Mouse (Mus musculus): ENCODE results near the gene Olfr1535. TPM values are rescaled to one million over a fixed set of nuclear protein-coding genes. Genes with fewer than 3 reads are reported as not detected.

Olfr1535 gene
- total RNA-seq (2014; rRNA removed): not detected in 2 replicates
- not detected in 2 replicates for polyA plus RNA-seq (2012; rRNA removed)

GRCm38 (mm10) chr13:21559793-21560192 is at the start of gene Olfr1535:
Gene Olfr1535, minus strand, starts transcription at chr13:21559893.
- H3K9ac ChIP-seq (ENCODE audit: low read depth, low read length): no peak within 1 kb of the TSS
- TF ChIP-seq CTCF (IDR thresholded peaks at IDR 0.05; ENCODE audit: low read depth, low read length) (no peak), POLR2A (IDR thresholded peaks at IDR 0.05; ENCODE audit: extremely low read depth, insufficient read depth, low read length) (no peak)
- H3K27me3 ChIP-seq (ENCODE audit: control insufficient read depth, insufficient read depth, low read length): no peaks in the 10 kb centered on the region
- no peak within 1 kb of the TSS for H3K4me3 ChIP-seq (ENCODE audit: insufficient read depth, low read depth, low read length)
- no peak for DNase-seq (ENCODE audit: extremely low read depth, low read depth, low spot score)
- no peak within 1 kb of the TSS for H3K27ac ChIP-seq (replicated peaks; ENCODE audit: insufficient read depth, low read depth, low read length)
- no peaks in the 10 kb centered on the region for H3K4me1 ChIP-seq (ENCODE audit: control insufficient read depth, insufficient read depth, low read length)
- no peaks in the 10 kb centered on the region for H3K36me3 ChIP-seq (ENCODE audit: control insufficient read depth, insufficient read depth, low read length)
- H3K79me2 ChIP-seq (ENCODE audit: control insufficient read depth, insufficient read depth, low read length): no peaks in the 10 kb centered on the region
- 51% methylated on average over 1 of the region's 1 CpGs for WGBS

- DNase-seq (ENCODE audit: extremely low read depth, low read depth, low spot score): no peak
- Histone ChIP-seq H3K27ac (replicated peaks; ENCODE audit: insufficient read depth, low read depth, low read length) (no peak overlapping the region), H3K4me3 (ENCODE audit: insufficient read depth, low read depth, low read length) (no peak overlapping the region), H3K36me3 (ENCODE audit: control insufficient read depth, insufficient read depth, low read length) (no peaks in the 10 kb centered on the region), H3K4me1 (ENCODE audit: control insufficient read depth, insufficient read depth, low read length) (no peaks in the 10 kb centered on the region), H3K9ac (ENCODE audit: low read depth, low read length) (no peak overlapping the region), H3K79me2 (ENCODE audit: control insufficient read depth, insufficient read depth, low read length) (no peaks in the 10 kb centered on the region), H3K27me3 (ENCODE audit: control insufficient read depth, insufficient read depth, low read length) (no peaks in the 10 kb centered on the region)
- WGBS: 77% methylated on average over 2 of the region's 2 CpGs
- no peak for TF ChIP-seq POLR2A (IDR thresholded peaks at IDR 0.05; ENCODE audit: extremely low read depth, insufficient read depth, low read length)
- TF ChIP-seq CTCF (IDR thresholded peaks at IDR 0.05; ENCODE audit: low read depth, low read length): no peak
Measured at GRCm38 (mm10) chr13:21591618-21592017, 31.9 kb upstream of the Olfr1535 start.

GRCm38 (mm10) chr13:21581659-21582058 is 22.0 kb upstream of the Olfr1535 start, which contains the start of gene Olfr1364:
Gene Olfr1364, minus strand, starts transcription at chr13:21581759.
- no peak for DNase-seq (ENCODE audit: extremely low read depth, low read depth, low spot score)
- Histone ChIP-seq H3K27ac (replicated peaks; ENCODE audit: insufficient read depth, low read depth, low read length) (no peak within 1 kb of the TSS), H3K9ac (ENCODE audit: low read depth, low read length) (no peak within 1 kb of the TSS), H3K79me2 (ENCODE audit: control insufficient read depth, insufficient read depth, low read length) (no peaks in the 10 kb centered on the region), H3K4me1 (ENCODE audit: control insufficient read depth, insufficient read depth, low read length) (no peaks in the 10 kb centered on the region), H3K27me3 (ENCODE audit: control insufficient read depth, insufficient read depth, low read length) (no peaks in the 10 kb centered on the region), H3K4me3 (ENCODE audit: insufficient read depth, low read depth, low read length) (no peak within 1 kb of the TSS), H3K36me3 (ENCODE audit: control insufficient read depth, insufficient read depth, low read length) (no peaks in the 10 kb centered on the region)
- TF ChIP-seq POLR2A (IDR thresholded peaks at IDR 0.05; ENCODE audit: extremely low read depth, insufficient read depth, low read length): no peak
- no peak for TF ChIP-seq CTCF (IDR thresholded peaks at IDR 0.05; ENCODE audit: low read depth, low read length)
- 90% methylated on average over 2 of the region's 2 CpGs for WGBS

DNA sequence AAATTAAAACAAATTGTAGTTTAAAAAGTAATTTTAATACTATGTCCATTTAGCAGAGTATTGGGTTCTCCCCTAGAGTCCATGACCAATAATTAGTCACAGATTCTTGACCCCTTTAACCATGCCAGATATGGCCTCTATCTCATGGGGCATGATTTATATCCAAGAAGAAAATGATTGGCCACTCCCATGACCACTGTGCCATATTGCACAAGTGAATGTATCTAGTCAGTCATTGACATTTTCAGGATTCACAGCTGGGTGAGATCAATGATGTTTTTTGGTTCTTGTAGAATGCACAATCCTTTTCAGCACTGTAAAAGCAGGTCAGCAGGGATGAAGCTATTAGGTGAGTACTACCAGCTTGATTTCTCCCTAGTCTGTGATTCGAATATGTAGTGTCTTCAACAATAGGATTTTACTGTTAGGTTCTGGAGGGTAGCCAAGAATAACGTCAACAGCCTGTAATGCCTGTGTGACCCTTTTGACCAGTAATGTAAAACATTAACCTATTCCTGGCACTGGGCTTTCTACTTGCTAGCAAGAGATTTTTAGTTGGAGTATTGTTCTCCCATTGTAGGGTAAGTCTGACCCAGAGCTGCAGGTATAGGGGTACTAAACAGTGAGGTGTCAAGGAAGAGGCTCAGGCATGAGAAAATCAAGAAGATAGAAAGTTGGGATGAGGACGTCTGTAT is 9.1 kb downstream of the Olfr1535 start:
- no peak overlapping the region for H3K27ac ChIP-seq (replicated peaks; ENCODE audit: insufficient read depth, low read depth, low read length)
- no peaks in the 10 kb centered on the region for H3K79me2 ChIP-seq (ENCODE audit: control insufficient read depth, insufficient read depth, low read length)
- no peak for TF ChIP-seq CTCF (IDR thresholded peaks at IDR 0.05; ENCODE audit: low read depth, low read length)
- no peak for TF ChIP-seq POLR2A (IDR thresholded peaks at IDR 0.05; ENCODE audit: extremely low read depth, insufficient read depth, low read length)
- 16% methylated on average over 3 of the region's 3 CpGs for WGBS
- no peak overlapping the region for H3K4me3 ChIP-seq (ENCODE audit: insufficient read depth, low read depth, low read length)
- H3K4me1 ChIP-seq (ENCODE audit: control insufficient read depth, insufficient read depth, low read length): peaks cover 6% of the 10 kb centered on the region; the same call in 1 of the 2 replicates
- peak; percentile 80 for DNase-seq (ENCODE audit: extremely low read depth, low read depth, low spot score)
- no peaks in the 10 kb centered on the region for H3K36me3 ChIP-seq (ENCODE audit: control insufficient read depth, insufficient read depth, low read length)
- H3K9ac ChIP-seq (ENCODE audit: low read depth, low read length): no peak overlapping the region
- no peaks in the 10 kb centered on the region for H3K27me3 ChIP-seq (ENCODE audit: control insufficient read depth, insufficient read depth, low read length)

DNA sequence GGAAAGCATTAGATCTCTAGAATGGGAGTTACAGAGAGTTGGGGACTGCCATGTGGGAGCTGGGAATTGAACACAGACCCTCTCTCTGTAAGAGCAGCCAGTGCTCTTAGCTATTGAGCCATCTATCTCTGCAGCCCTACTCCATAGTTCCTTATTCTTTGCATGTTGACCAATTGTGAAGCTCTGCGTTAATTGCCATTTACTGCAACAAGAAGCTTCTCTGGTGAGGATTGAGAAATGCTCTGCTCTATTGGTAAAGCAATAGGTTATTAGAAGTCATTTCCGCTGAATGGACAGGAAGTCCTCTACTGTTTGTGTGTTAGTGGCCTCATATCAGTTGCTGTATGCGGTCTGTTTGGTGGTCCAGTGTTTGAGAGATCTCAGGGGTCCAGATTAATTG is 10.2 kb downstream of the Olfr1535 start:
- no peaks in the 10 kb centered on the region for H3K36me3 ChIP-seq (ENCODE audit: control insufficient read depth, insufficient read depth, low read length)
- H3K27ac ChIP-seq (replicated peaks; ENCODE audit: insufficient read depth, low read depth, low read length): no peak overlapping the region
- no peaks in the 10 kb centered on the region for H3K79me2 ChIP-seq (ENCODE audit: control insufficient read depth, insufficient read depth, low read length)
- DNase-seq (ENCODE audit: extremely low read depth, low read depth, low spot score): peak; percentile 26
- 67% methylated on average over 3 of the region's 3 CpGs for WGBS
- H3K4me3 ChIP-seq (ENCODE audit: insufficient read depth, low read depth, low read length): no peak overlapping the region
- H3K4me1 ChIP-seq (ENCODE audit: control insufficient read depth, insufficient read depth, low read length): peaks cover 6% of the 10 kb centered on the region; the same call in 1 of the 2 replicates
- H3K27me3 ChIP-seq (ENCODE audit: control insufficient read depth, insufficient read depth, low read length): no peaks in the 10 kb centered on the region
- no peak overlapping the region for H3K9ac ChIP-seq (ENCODE audit: low read depth, low read length)
- TF ChIP-seq POLR2A (IDR thresholded peaks at IDR 0.05; ENCODE audit: extremely low read depth, insufficient read depth, low read length) (no peak), CTCF (IDR thresholded peaks at IDR 0.05; ENCODE audit: low read depth, low read length) (no peak)

- 63% methylated on average over 1 of the region's 1 CpGs for WGBS
- no peak for TF ChIP-seq CTCF (IDR thresholded peaks at IDR 0.05; ENCODE audit: low read depth, low read length)
- TF ChIP-seq POLR2A (IDR thresholded peaks at IDR 0.05; ENCODE audit: extremely low read depth, insufficient read depth, low read length): no peak
Measured at GRCm38 (mm10) chr13:21542708-21543107, 17.0 kb downstream of the Olfr1535 start, which contains the start of gene Olfr1366. Gene Olfr1366, minus strand, starts transcription at chr13:21542808.

More at GRCm38 (mm10) chr13:21542708-21543107, 17.0 kb downstream of the Olfr1535 start, which contains the start of gene Olfr1366:
- Histone ChIP-seq H3K27me3 (ENCODE audit: control insufficient read depth, insufficient read depth, low read length) (no peaks in the 10 kb centered on the region), H3K79me2 (ENCODE audit: control insufficient read depth, insufficient read depth, low read length) (no peaks in the 10 kb centered on the region), H3K9ac (ENCODE audit: low read depth, low read length) (no peak within 1 kb of the TSS), H3K27ac (replicated peaks; ENCODE audit: insufficient read depth, low read depth, low read length) (no peak within 1 kb of the TSS), H3K36me3 (ENCODE audit: control insufficient read depth, insufficient read depth, low read length) (no peaks in the 10 kb centered on the region), H3K4me3 (ENCODE audit: insufficient read depth, low read depth, low read length) (no peak within 1 kb of the TSS), H3K4me1 (ENCODE audit: control insufficient read depth, insufficient read depth, low read length) (no peaks in the 10 kb centered on the region)
- no peak for DNase-seq (ENCODE audit: extremely low read depth, low read depth, low spot score)

All from liver, adult 2 months (tissue).